Mouse (Mus musculus) cerebellum, adult 9-10 months (tissue): ENCODE measurements around the gene Ccn6.

Source experiments
- DNase-seq: peaks from one replicate; pipeline ENCODE4 v3.0.0; 2022

Gene Ccn6

DNA sequence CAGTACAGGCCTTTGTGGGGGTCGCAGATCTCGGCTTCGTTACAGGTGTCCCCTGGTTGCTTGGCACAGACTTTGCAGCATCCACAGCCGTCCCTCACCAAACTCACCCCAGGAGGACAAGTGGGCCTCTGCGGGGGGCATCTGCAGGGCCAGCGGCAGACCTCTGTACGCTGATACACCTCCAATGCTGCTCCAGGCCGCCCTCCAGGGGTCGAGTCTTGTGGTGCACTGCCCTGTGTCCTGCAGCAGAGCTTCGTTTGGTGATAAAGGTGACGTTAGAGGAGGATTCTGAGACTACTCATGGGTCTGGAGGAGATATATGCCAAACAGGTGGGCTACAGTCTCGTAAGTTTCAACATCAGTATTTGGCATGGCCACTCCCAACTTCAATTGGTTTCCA lies 5.3 kb downstream of the Ccn6 start:
- DNase-seq, result no peak

- no peak for DNase-seq
Observed at GRCm38 (mm10) chr10:39157321-39157720, 6.3 kb downstream of the Ccn6 start.

DNA sequence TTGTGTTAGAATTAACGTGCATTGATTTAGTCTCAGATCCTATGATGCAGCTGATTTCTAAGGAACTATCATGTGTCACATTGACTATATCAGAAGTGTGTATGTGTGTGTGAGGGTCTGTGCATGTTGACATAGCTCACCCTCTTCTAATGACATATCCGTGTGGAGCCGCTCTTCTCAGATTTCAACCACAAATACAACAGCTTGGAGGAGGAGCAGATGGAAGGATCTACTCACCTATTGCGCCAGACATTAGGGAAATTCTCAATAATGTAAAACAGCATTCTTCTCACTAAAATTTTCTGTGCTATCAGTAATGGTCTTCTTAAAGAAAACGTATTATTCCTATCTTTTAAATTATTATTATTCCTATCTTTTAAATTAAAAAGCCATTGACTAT lies 6.9 kb downstream of the Ccn6 start:
- no peak for DNase-seq

- DNase-seq, result no peak
Observed at GRCm38 (mm10) chr10:39142216-39142615, 21.4 kb downstream of the Ccn6 start.

GRCm38 (mm10) chr10:39141401-39141800 lies 22.2 kb downstream of the Ccn6 start:
- DNase-seq, result no peak

DNA sequence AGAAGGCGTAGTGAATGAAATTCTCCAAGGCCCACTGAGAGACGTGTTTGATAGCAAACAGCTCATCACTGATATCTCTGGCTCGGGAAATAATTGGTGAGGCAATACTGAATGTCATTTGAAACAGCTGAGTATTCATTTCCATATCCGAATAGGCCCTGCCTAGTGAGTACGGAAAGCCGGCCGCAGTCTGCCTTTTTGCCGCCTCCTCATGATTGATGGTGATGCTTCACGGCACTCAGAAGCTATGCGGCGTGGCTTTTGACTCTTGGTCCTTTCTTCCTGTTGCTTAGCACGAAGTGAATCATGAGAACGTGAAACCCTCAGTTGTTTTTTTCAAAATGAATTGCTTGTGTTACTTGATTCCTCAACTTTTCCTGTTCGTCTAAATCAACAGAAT lies 22.8 kb downstream of the Ccn6 start:
- no peak for DNase-seq

DNA sequence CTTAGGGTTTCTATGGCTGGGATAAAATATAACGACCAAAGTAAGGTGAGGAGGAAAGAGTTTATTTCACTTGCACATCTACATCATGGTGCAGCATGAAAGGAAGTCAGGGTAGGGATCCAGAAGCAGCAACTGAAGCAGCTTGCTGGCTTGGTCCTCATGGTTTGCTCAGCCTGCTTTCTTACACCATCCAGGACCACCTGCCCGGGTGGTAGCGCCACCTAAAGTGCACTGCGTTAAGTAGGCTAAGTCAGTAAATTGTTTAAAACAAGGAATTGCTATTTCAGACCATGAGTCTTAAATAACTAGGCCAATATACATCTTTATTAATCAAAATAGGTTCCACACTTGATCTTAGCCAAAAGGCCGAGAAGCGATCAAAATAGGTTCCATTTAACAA lies 24.8 kb downstream of the Ccn6 start:
- no peak for DNase-seq

DNA sequence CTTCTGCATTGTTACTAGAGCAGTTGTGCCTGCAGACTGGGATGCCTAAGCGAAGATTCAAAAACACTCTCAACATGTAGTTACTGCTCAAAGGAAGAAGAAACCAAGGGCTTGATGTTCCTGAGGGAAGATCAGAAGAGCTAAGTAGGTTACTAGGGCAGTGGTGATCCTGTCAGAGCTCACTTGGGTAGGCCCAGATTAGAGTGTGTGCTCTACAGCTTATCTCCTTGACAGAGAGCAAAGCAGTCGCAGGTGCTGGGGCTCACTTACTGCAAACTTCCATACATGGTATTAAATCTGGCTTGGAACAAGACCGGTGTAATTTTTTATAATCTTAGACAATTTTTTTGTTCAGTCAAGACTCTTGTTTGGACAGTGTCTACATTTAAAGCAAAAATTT lies 25.8 kb downstream of the Ccn6 start:
- DNase-seq, result no peak

DNA sequence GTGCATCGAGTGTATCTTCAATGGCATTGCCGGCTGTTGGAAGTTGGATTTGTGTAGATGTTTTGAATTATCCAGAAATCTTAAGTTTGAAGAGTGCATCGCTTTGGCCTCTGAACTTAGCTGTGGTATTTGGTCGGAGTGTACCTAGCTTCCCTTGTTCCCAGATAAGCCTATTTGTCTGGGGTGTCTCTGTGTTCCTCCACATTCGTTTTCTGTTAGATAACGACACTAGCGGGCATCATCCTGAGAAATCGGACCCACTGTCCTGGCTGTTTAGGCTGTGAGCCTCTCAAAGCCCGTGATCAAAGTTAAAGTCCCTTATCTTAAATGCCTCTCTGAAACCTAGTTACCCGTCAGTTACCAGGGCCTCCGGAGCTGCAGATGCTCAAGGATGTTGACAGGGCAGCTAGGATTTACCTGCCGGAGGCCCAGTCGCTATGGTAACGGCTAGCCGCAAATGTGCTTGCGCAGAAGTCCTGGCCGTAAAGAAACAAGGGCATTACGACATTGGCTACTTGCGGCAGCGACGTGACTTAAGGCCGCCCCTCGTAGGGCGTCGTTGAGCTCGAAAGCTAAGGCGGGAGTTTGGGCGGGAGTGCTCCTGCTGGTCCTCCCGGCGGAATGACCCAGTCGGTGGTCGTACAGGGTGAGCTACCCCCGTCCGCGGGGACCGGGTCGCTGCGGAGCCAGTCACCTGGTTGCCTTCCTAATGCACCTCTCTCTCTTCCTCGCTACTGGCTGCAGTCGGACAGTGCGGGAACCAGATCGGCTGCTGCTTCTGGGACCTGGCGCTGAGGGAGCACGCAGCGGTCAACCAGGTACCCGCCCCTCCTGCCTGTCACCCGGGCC lies 29.9 kb downstream of the Ccn6 start, which contains the start of the genes Fam229b and Tube1:
TSS of gene Fam229b (minus strand) at position 453 of the 849 bp plus-strand sequence.
TSS of gene Tube1 (plus strand) at position 515 of the 849 bp plus-strand sequence.
- peak; percentile 96 for DNase-seq

- DNase-seq, result no peak
Observed at GRCm38 (mm10) chr10:39121412-39121811, 42.2 kb downstream of the Ccn6 start.

DNA sequence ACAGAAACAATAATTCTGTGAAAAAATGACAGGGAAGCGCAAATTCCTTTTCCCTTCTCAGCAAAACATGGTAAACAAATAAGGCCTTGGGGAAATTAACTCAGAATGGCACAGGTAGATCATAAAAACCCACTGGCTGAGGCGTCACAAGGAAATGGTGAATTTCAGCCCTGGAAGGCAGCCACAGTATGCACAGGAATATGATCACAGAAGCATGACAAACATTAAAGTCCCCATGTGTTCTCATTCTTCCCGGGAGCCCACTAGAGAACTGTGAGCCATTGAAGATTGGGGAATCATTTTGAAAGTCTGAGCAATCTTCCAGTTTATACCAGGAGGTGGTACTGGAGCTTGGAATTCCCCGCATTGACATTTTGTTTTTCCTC lies 54.1 kb downstream of the Ccn6 start:
- DNase-seq, result no peak

- no peak for DNase-seq
Observed at GRCm38 (mm10) chr10:39108837-39109488, 54.6 kb downstream of the Ccn6 start.

DNA sequence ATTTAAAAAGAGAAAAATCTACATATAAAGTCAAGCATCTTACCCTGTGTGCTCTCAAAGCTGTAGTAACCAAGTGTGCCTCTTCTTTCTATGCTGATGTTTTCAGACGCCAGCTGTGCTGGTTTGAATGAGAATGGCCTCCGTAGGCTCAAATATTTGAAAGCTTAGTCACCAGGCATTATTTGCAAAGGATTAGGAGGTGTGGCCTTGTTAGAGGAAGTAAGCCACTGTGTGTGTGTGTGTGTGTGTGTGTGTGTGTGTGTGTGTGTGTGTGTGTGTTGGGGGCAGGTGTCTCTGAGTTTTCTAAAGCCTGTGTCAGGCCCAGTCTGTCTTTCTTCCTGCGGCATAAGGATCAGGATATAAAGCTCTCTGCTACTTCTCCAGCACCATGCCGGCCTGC lies 56.7 kb downstream of the Ccn6 start:
- DNase-seq, result no peak

- no peak for DNase-seq
Observed at GRCm38 (mm10) chr10:39106413-39106812, 57.2 kb downstream of the Ccn6 start.

- no peak for DNase-seq
Observed at GRCm38 (mm10) chr10:39104803-39105449, 58.7 kb downstream of the Ccn6 start.
